ENCODE assay signal across 1 mouse cellular context in the genomic region with DNA sequence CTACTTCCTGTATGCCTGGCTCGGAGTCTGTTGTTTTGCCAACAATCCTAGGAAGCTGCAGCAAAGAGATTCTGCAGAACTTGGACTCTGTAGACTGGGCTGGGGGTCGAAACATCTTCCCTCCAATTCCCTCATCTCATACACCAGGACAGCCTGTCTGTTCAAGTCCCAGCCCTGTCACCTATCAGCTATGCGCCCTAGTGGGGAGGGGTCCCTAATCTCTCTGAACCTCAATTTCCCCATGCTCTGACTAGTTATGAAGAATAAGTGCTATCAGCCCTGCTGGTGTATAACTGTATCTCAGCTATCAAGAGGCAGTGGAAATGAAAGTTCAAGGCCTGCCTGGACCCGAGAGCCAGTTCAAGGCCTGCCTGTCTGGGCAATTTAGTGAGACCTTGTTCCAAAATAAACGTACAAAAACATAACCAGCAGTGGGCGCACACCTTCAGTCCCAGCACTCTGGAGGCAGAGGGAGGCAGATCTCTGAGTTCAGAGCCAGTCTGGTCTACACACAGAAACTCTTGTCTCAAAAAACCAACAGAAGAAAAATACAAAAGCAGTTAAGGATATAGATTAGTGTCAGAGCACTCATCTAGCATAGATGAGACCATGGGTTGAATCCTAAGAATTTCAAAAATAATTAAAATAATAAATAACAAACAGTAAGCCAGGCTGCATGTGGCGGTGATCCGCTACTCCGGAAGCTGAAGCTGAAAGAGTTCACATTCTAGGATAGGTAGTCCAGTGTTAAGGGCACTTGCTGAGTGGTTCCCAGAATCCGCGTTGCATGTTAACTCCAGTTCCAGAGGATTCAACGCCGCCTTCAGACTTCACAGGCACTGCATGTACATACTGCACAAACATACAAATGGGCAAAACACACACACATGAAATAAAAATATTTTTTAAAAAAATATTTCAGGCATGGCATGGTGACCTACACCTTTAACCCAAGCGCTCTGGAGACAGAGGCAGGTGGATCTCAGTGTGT.
TF ChIP-seq lines count a peak whose summit lies in the region.

No protein-coding gene starts in this region.

TF ChIP-seq in CH12.LX, 34 proteins besides CTCF, POLR2A, EP300 and RAD21:
- no peak for TF ChIP-seq ELF1 (IDR thresholded peaks at IDR 0.05; ENCODE audit: low read depth, low read length)
- no peak for TF ChIP-seq ZC3H11A (IDR thresholded peaks at IDR 0.05; ENCODE audit: low read depth, low read length)
- no peak for TF ChIP-seq JUND (conservative IDR thresholded peaks at IDR 0.05; ENCODE audit: low read depth, low read length)
- peak; percentile 71 for TF ChIP-seq SMC3 (IDR thresholded peaks at IDR 0.05; ENCODE audit: low read depth, low read length)
- TF ChIP-seq MYC (IDR thresholded peaks at IDR 0.05; ENCODE audit: low read depth, low read length) = no peak
- no peak for TF ChIP-seq E2F4 (IDR thresholded peaks at IDR 0.05; ENCODE audit: insufficient replicate concordance, low read depth, low read length)
- TF ChIP-seq SIN3A (IDR thresholded peaks at IDR 0.05; ENCODE audit: low read length) = no peak
- TF ChIP-seq KAT2A (IDR thresholded peaks at IDR 0.05; ENCODE audit: insufficient replicate concordance, low read length) = no peak
- peak; percentile 64; the same call in 1 of the 2 replicates for TF ChIP-seq POLR2AphosphoS2 (IDR thresholded peaks at IDR 0.05; ENCODE audit: low read depth, low read length)
- TF ChIP-seq PAX5 (IDR thresholded peaks at IDR 0.05; ENCODE audit: low read length) = no peak
